Mouse (Mus musculus) midbrain, postnatal 0 days (tissue): ENCODE measurements around the gene Gm13691. TPM values are rescaled to one million over a fixed set of nuclear protein-coding genes. Genes with fewer than 3 reads are reported as not detected.

Source experiments
- ATAC-seq: fragments of 200-750 bp; cut with Nextera tagmentation; 2 replicates; pipeline ENCODE4 v1.8.0; 2017; ENCODE audit warnings: moderate number of reproducible peaks, mild to moderate bottlenecking, moderate TSS enrichment, moderate library complexity; ENCODE audit not compliant: low FRiP score
- DNase-seq: peaks from one replicate; pipeline ENCODE4 v3.0.0-alpha.2; 2015; ENCODE audit warnings: low spot score
- H3K27ac ChIP-seq: fragments of 300-500 bp; sonication (generic); 2 replicates; pipeline ENCODE4 v1.5.1; 2014; ENCODE audit warnings: low read depth, mild to moderate bottlenecking, low read length, mixed read lengths
- H3K27me3 ChIP-seq: fragments of 300-500 bp; sonication (generic); 2 replicates; pipeline ENCODE4 v1.6.1; 2014; ENCODE audit warnings: low read length, control low read depth, mixed read lengths; ENCODE audit not compliant: insufficient read depth
- H3K36me3 ChIP-seq: fragments of 300-500 bp; sonication (generic); 2 replicates; pipeline ENCODE4 v1.6.1; 2014; ENCODE audit warnings: low read length, control low read depth, mixed read lengths; ENCODE audit not compliant: insufficient read depth
- H3K4me1 ChIP-seq: fragments of 300-500 bp; sonication (generic); 2 replicates; pipeline ENCODE4 v1.6.1; 2014; ENCODE audit warnings: mild to moderate bottlenecking, control low read depth, antibody characterized with exemption, low read length, mixed read lengths; ENCODE audit not compliant: insufficient read depth
- H3K4me2 ChIP-seq: fragments of 300-500 bp; sonication (generic); 2 replicates; pipeline ENCODE4 v1.6.1; 2014; ENCODE audit warnings: low read depth, mild to moderate bottlenecking, low read length, mixed read lengths; ENCODE audit not compliant: poor library complexity, severe bottlenecking
- H3K4me3 ChIP-seq: fragments of 300-500 bp; sonication (generic); 2 replicates; pipeline ENCODE4 v1.5.1; 2014; ENCODE audit warnings: low read depth, mild to moderate bottlenecking, low read length, moderate library complexity
- H3K9ac ChIP-seq: fragments of 300-500 bp; sonication (generic); replicated peaks from 2 replicates; pipeline ENCODE4 v1.6.1; 2014; ENCODE audit warnings: mild to moderate bottlenecking, low read length, moderate library complexity, mixed read lengths; ENCODE audit not compliant: poor library complexity, severe bottlenecking
- H3K9me3 ChIP-seq: fragments of 300-500 bp; sonication (generic); 2 replicates; pipeline ENCODE4 v1.6.1; 2016; ENCODE audit warnings: low read length, control low read depth
- CTCF ChIP-seq: IDR thresholded peaks from 2 replicates; pipeline ENCODE4 v1.5.1; 2016; ENCODE audit warnings: antibody characterized with exemption, mild to moderate bottlenecking
- WGBS: fragments of 180-500 bp; shearing (Covaris S2); extraction: QIAGEN DNeasy Blood & Tissue Kit; methylation state at CpG from one replicate; pipeline ENCODE4 v1.1.7; 2014; 5-methylcytosine and 5-hydroxymethylcytosine counted together
- polyA plus RNA-seq: library from polyadenylated mRNA; unstranded; fragments of >200 nt; fragmentation: Nextera tagmentation; extraction: Ambion mirVana; gene quantifications from 2 replicates; pipeline ENCODE4 v1.2.1, GENCODE M21; 2015
- total RNA-seq: library from RNA; depleted of rRNA; stranded (reverse); fragments of >200 nt; gene quantifications from 2 replicates; pipeline ENCODE4 v1.2.3, GENCODE M21; 2014

Gm13691 gene
- total and polyA plus RNA-seq, 2 experiments from 2014 or later: not detected

- no peak overlapping the region for H3K4me3 ChIP-seq
- H3K27me3 ChIP-seq: no peaks in the 10 kb centered on the region
- no peaks in the 10 kb centered on the region for H3K4me1 ChIP-seq
- no peak for TF ChIP-seq CTCF
- no peaks in the 10 kb centered on the region for H3K9me3 ChIP-seq
- WGBS: 84% methylated on average over 3 of the region's 3 CpGs
- ATAC-seq: no peak
- no peak overlapping the region for H3K4me2 ChIP-seq
- no peak for DNase-seq
- no peak overlapping the region for H3K9ac ChIP-seq
- no peak overlapping the region for H3K27ac ChIP-seq
- no peaks in the 10 kb centered on the region for H3K36me3 ChIP-seq
Observed at GRCm38 (mm10) chr2:84018330-84018729, 28.0 kb downstream of the Gm13691 start.

DNA sequence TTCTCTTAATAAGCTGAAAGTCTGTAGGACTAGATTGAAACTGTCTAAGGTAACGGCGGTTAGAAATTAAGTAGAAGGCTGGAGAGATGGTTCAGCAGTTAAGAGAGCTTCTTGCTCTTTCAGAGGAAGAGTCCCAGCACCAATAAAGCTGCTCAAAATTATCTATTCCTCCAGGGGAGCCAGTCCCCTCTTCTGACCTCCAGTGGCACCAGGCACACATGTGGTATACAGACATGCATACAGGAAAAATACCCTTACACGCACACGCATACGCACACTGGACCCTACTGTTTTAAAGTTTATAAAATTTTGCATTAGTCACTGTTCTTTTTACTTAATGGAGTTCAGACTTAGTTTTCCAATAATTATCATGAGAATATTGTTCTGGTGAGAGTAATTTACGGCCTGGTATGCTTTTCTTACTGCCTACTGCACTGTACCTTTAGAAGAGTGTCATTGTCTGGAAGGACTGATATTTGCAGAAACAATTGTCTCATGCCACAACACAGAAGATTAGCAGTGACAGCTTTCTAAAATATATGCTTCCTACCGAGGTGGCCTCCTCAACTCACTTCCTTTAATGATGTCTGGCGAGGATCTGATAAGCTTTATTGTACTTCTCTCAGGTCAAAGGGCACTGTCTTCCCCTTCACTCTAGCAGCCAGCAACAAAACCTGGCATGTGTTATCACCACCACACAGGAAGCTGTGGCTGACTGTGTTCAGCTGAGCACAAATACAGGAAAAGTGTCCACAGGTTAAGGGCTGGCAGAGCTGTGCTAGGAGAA lies 29.4 kb downstream of the Gm13691 start:
- DNase-seq: no peak
- Histone ChIP-seq H3K27me3 (no peaks in the 10 kb centered on the region), H3K9ac (no peak overlapping the region), H3K4me1 (no peaks in the 10 kb centered on the region), H3K4me3 (no peak overlapping the region), H3K9me3 (no peaks in the 10 kb centered on the region), H3K36me3 (no peaks in the 10 kb centered on the region), H3K27ac (no peak overlapping the region), H3K4me2 (no peak overlapping the region)
- TF ChIP-seq CTCF: no peak
- 81% methylated on average over 8 of the region's 8 CpGs for WGBS
- no peak for ATAC-seq

DNA sequence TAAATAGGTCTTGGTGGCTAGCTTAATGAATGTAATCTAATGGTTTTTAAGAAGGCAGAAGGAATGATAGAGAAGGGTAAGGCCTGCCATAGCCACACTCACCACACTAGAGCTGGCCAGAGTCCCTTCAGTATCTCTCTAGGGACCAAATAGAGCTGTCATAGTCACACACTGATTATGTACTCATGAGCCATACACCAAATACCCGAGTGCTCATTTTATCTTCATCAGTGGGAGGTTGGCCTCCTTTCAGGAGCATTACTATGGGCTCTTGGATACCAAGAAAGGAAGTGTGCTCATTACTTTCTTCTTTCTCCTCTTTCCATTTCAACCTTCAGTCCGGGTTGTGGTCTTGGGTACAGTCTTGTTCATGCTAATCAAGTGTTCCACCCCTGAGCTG lies 31.6 kb downstream of the Gm13691 start:
- no peak for TF ChIP-seq CTCF
- ATAC-seq: no peak
- no peak for DNase-seq
- WGBS: 79% methylated on average over 2 of the region's 2 CpGs
- H3K9ac ChIP-seq: no peak overlapping the region
- no peaks in the 10 kb centered on the region for H3K4me1 ChIP-seq
- no peak overlapping the region for H3K4me2 ChIP-seq
- no peaks in the 10 kb centered on the region for H3K27me3 ChIP-seq
- no peak overlapping the region for H3K4me3 ChIP-seq
- H3K27ac ChIP-seq: no peak overlapping the region
- H3K9me3 ChIP-seq: no peaks in the 10 kb centered on the region
- H3K36me3 ChIP-seq: no peaks in the 10 kb centered on the region

DNA sequence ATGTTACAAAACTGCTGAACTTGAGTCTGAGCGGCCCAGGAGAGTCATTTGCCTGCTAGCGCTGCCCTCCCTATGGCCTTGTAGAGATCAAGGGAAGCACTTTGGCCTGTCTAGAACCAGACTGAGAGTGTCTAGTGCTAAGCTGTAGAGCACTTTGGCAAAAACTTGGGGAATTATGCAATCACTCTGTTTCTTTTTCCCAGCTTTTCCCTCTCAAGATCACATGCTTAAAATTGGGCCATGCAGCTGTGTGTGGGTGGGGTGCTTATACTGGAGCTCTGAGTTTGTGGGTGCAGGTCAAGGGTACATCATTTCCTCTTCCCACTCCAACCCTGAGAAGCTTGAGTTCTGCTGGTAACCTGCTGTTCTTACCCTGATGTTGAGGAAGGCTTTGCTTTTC lies 32.6 kb downstream of the Gm13691 start:
- Histone ChIP-seq H3K4me3 (no peak overlapping the region), H3K9me3 (no peaks in the 10 kb centered on the region), H3K27me3 (no peaks in the 10 kb centered on the region), H3K4me1 (no peaks in the 10 kb centered on the region), H3K4me2 (no peak overlapping the region), H3K27ac (no peak overlapping the region), H3K36me3 (no peaks in the 10 kb centered on the region), H3K9ac (no peak overlapping the region)
- no peak for ATAC-seq
- no peak for TF ChIP-seq CTCF
- no peak for DNase-seq
- 93% methylated on average over 2 of the region's 2 CpGs for WGBS

DNA sequence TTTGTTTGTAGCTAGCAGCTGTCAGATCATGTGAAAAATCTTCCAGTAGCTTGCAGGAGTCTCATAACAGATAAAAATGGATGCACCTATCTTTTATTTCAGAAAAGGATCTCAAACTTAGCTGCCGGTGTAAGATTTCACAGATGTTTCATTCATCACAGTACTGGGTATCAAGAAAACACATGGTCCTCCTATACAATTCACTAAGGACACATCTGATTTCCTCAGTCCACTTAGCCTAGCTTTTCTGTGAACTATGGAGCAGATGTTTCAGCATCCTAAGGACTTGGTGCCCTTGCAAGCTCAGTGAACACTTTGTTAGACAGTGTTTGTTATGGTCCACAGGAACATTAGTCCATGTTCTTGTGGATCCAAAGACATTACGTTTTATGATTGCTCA lies 33.0 kb downstream of the Gm13691 start:
- Histone ChIP-seq H3K9me3 (no peaks in the 10 kb centered on the region), H3K36me3 (no peaks in the 10 kb centered on the region), H3K4me1 (no peaks in the 10 kb centered on the region), H3K4me2 (no peak overlapping the region), H3K4me3 (no peak overlapping the region), H3K27ac (no peak overlapping the region), H3K9ac (no peak overlapping the region), H3K27me3 (no peaks in the 10 kb centered on the region)
- no peak for TF ChIP-seq CTCF
- ATAC-seq (no peak), DNase-seq (no peak)
- WGBS: 91% methylated on average over 2 of the region's 2 CpGs

DNA sequence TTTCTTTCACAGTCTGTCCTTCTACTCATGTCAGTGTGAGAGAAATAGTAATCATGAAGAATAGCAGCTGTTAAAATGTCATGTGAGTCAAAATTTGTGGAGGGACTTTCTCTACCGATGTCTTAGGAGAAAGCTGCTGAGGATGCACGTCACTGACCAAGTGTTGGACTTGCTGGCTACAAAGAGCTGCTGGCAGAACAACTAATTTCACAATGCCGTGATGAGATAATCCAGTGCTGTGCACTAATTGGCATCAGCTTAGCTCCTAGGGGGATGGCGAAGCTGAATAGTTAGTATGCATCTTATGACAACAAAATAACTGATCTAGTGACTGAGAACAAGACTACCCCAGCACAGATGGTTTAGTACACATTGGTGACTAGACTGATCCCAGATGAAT lies 34.9 kb downstream of the Gm13691 start:
- no peaks in the 10 kb centered on the region for H3K27me3 ChIP-seq
- no peak overlapping the region for H3K4me2 ChIP-seq
- no peaks in the 10 kb centered on the region for H3K4me1 ChIP-seq
- ATAC-seq (no peak), DNase-seq (peak; percentile 11)
- no peaks in the 10 kb centered on the region for H3K9me3 ChIP-seq
- no peaks in the 10 kb centered on the region for H3K36me3 ChIP-seq
- WGBS: 25% methylated on average over 4 of the region's 4 CpGs
- no peak overlapping the region for H3K4me3 ChIP-seq
- no peak overlapping the region for H3K9ac ChIP-seq
- TF ChIP-seq CTCF: no peak
- H3K27ac ChIP-seq: no peak overlapping the region
